Mouse (Mus musculus): Measurements from ENCODE around the gene Hdlbp. TPM values are rescaled to one million over a fixed set of nuclear protein-coding genes. Genes with fewer than 3 reads are reported as not detected.
"Not testable (repeated sequence)": the region's sequence is repeated elsewhere in the genome, so short reads cannot be mapped to it uniquely, and the experiment has no call there.

Hdlbp gene
- polyA plus RNA-seq (2016; fragmentation: Nextera tagmentation; extraction: Ambion mirVana) = 134 and 139 TPM in 2 replicates

DNA sequence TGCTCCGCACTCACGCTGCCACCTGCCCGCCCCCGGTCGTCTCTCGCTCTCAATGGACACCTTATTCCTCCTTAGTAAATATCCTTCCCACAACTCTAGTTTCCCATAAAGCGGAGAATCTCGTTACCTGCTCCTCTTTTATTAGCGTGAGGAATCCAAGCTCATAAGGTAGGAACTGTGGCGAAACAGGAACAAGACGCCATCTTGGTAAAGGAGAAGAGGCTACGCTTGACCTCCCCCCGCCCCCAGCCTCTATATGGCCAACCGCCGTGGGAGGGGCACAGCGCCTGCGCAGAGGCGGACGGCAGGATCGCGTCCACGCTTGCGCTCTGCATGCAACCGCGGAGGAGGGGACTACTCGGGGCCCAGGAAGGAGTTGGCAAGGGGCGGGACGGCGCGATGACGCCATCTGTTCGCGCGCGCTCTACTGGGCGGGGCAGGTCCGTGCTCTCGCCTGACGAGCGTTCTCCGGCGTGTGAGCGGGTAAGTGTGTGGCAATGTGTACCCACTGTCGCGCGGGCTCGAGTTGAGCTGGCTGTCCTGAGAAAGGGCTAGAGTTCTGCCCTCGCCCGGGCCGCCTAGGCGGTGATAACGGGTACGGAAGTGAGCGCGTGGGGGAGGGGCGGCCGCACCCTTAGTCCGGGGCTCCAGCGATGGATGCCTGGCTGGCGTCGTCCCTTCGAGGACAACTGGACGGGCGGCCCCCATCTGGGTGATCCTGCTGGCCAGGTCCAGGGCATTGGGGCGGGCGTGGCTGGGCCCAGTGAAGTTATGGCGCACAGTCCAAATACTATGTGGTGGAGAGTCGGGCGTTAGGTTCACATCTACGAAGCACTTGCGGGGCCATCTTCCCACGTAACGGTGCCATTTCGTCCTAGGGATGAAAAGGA lies at the start of gene Hdlbp:
Gene Hdlbp, minus strand, starts transcription at position 230 of the 890 bp plus-strand sequence.
- H3K27ac ChIP-seq = peak within 1 kb of the TSS; percentile 93
- under 1% methylated on average over 73 of the region's 74 CpGs for WGBS
- H3K9ac ChIP-seq = peak within 1 kb of the TSS; percentile 86
- no peaks in the 10 kb centered on the region for H3K9me3 ChIP-seq
- ATAC-seq (ENCODE audit: insufficient number of reproducible peaks, insufficient read depth, low FRiP score, low TSS enrichment) = peak; percentile 96
- H3K36me3 ChIP-seq = no peaks in the 10 kb centered on the region
- peak within 1 kb of the TSS; percentile 68 for H3K4me2 ChIP-seq (replicated peaks)
- H3K4me1 ChIP-seq = peaks cover 10% of the 10 kb centered on the region
- H3K4me3 ChIP-seq = peak within 1 kb of the TSS; percentile 94
- no peaks in the 10 kb centered on the region for H3K27me3 ChIP-seq

GRCm38 (mm10) chr1:93522325-93522724 lies 43.7 kb upstream of the Hdlbp start:
- ATAC-seq (ENCODE audit: insufficient number of reproducible peaks, insufficient read depth, low FRiP score, low TSS enrichment) = no peak
- no peak overlapping the region for H3K4me3 ChIP-seq
- no peaks in the 10 kb centered on the region for H3K27me3 ChIP-seq
- H3K4me1 ChIP-seq = no peaks in the 10 kb centered on the region
- no peak overlapping the region for H3K4me2 ChIP-seq (replicated peaks)
- no peaks in the 10 kb centered on the region for H3K9me3 ChIP-seq
- no peaks in the 10 kb centered on the region for H3K36me3 ChIP-seq
- H3K9ac ChIP-seq = no peak overlapping the region
- H3K27ac ChIP-seq = no peak overlapping the region
- 77% methylated on average over 1 of the region's 1 CpGs for WGBS

DNA sequence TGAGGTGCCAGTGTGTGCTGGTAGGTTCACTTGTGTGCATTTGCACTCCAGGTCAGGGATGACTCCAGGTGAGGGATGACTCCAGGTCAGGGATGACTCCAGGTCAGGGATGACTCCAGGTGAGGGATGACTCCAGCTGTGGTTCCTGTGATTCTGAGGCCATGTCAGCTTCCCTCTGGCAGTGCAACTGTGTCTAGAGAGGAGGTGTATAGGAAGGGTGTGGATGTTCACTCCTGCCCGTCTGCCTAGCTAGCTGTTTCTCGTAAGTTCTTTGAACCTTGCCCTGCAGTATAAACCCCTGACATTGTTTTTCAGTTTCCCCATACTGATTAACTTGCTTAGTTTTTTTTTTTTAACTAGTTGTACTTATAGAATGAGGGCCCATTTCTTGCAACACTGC lies 42.9 kb upstream of the Hdlbp start:
- Histone ChIP-seq H3K4me1 (0 out of 2 replicates have a peak, but pooled peaks cover 2% of the 10 kb centered on the region), H3K9me3 (no peaks in the 10 kb centered on the region), H3K9ac (no peak overlapping the region), H3K4me2 (replicated peaks) (no peak overlapping the region), H3K27ac (no peak overlapping the region), H3K36me3 (no peaks in the 10 kb centered on the region), H3K27me3 (no peaks in the 10 kb centered on the region), H3K4me3 (no peak overlapping the region)
- ATAC-seq (ENCODE audit: insufficient number of reproducible peaks, insufficient read depth, low FRiP score, low TSS enrichment) = no peak
- WGBS = 80% methylated on average over 2 of the region's 2 CpGs

- no peak overlapping the region for H3K4me3 ChIP-seq
- H3K9me3 ChIP-seq = no peaks in the 10 kb centered on the region
- H3K27ac ChIP-seq = no peak overlapping the region
- H3K4me1 ChIP-seq = peaks cover 15% of the 10 kb centered on the region; the same call in 1 of the 2 replicates
- H3K9ac ChIP-seq = no peak overlapping the region
- peaks cover 11% of the 10 kb centered on the region; the same call in 1 of the 2 replicates for H3K36me3 ChIP-seq
- 73% methylated on average over 14 of the region's 14 CpGs for WGBS
- no peaks in the 10 kb centered on the region for H3K27me3 ChIP-seq
- ATAC-seq (ENCODE audit: insufficient number of reproducible peaks, insufficient read depth, low FRiP score, low TSS enrichment) = no peak
- peak overlapping the region; percentile 82 for H3K4me2 ChIP-seq (replicated peaks)
Measured at GRCm38 (mm10) chr1:93513221-93513620, 34.6 kb upstream of the Hdlbp start.

- H3K4me3 ChIP-seq = peak overlapping the region; percentile 81
- peak overlapping the region; percentile 82 for H3K4me2 ChIP-seq (replicated peaks)
- H3K9me3 ChIP-seq = no peaks in the 10 kb centered on the region
- no peaks in the 10 kb centered on the region for H3K27me3 ChIP-seq
- peak overlapping the region; percentile 67 for H3K27ac ChIP-seq
- peak; percentile 50 for ATAC-seq (ENCODE audit: insufficient number of reproducible peaks, insufficient read depth, low FRiP score, low TSS enrichment)
- peaks cover 18% of the 10 kb centered on the region for H3K36me3 ChIP-seq
- peaks cover 15% of the 10 kb centered on the region; the same call in 1 of the 2 replicates for H3K4me1 ChIP-seq
- under 1% methylated on average over 15 of the region's 15 CpGs for WGBS
- peak overlapping the region; percentile 77 for H3K9ac ChIP-seq
Measured at GRCm38 (mm10) chr1:93512351-93512690, 33.7 kb upstream of the Hdlbp start.

DNA sequence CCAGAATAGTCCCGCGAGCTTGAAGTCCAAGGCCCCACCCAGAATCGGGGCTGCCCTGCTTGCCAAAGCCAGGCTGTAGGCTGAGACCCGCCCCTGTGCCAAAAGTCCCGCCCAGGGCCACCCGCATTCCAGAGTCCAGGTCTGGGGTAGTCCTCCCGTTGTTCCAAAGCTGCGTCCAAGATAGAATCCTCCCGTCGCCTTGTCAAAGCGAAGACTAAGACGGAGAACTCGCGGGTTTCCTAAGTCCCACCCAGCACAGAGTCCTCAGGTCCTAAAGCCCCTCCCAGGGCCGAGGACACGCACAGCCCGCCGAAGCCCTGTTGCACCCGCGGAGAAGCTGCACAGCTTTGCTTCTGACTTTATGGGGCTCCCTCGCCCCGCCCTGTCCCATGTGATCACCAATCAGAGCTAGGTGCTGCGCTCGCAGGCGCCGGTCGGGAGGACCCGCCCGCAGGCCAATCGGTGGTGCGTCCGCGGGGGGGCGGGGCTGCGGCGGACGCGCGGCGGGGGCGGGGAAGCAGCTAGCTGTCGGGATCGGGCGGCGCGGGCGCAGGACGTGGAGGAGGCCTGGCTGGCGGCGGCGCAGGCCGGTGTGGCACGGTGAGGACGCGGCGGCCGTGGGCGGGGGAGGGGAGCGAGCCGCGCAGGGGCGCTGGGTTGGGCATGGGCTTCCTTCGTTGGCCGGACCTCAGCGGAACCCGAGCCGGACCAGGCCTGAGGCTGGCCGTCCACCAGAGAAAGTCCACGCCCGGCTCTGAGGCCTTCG lies 33.2 kb upstream of the Hdlbp start, which contains the start of gene Farp2:
Gene Farp2, plus strand, starts transcription at position 495 of the 766 bp plus-strand sequence.
- Histone ChIP-seq H3K36me3 (peaks cover 19% of the 10 kb centered on the region), H3K4me3 (peak within 1 kb of the TSS; percentile 81), H3K9me3 (no peaks in the 10 kb centered on the region), H3K4me1 (peaks cover 14% of the 10 kb centered on the region; the same call in 1 of the 2 replicates), H3K4me2 (replicated peaks) (peak within 1 kb of the TSS; percentile 82), H3K27ac (peak within 1 kb of the TSS; percentile 67), H3K27me3 (no peaks in the 10 kb centered on the region), H3K9ac (peak within 1 kb of the TSS; percentile 77)
- under 1% methylated on average over 69 of the region's 71 CpGs for WGBS
- ATAC-seq (ENCODE audit: insufficient number of reproducible peaks, insufficient read depth, low FRiP score, low TSS enrichment) = peak; percentile 98

- H3K36me3 ChIP-seq = peaks cover 39% of the 10 kb centered on the region
- WGBS = 56% methylated on average over 1 of the region's 1 CpGs
- H3K9me3 ChIP-seq; ATAC-seq (ENCODE audit: insufficient number of reproducible peaks, insufficient read depth, low FRiP score, low TSS enrichment); H3K27ac ChIP-seq; H3K4me2 ChIP-seq (replicated peaks); H3K4me3 ChIP-seq; H3K27me3 ChIP-seq; H3K4me1 ChIP-seq; H3K9ac ChIP-seq: not testable (repeated sequence)
Measured at GRCm38 (mm10) chr1:93508576-93508975, 30.0 kb upstream of the Hdlbp start.

- H3K36me3 ChIP-seq = peaks cover 46% of the 10 kb centered on the region
- ATAC-seq (ENCODE audit: insufficient number of reproducible peaks, insufficient read depth, low FRiP score, low TSS enrichment) = no peak
Measured at GRCm38 (mm10) chr1:93506944-93507676, 28.5 kb upstream of the Hdlbp start.

GRCm38 (mm10) chr1:93495312-93495711 lies 16.7 kb upstream of the Hdlbp start:
- Histone ChIP-seq H3K27ac (no peak overlapping the region), H3K4me1 (no peaks in the 10 kb centered on the region), H3K27me3 (no peaks in the 10 kb centered on the region), H3K36me3 (peaks cover 39% of the 10 kb centered on the region), H3K4me3 (no peak overlapping the region), H3K9me3 (no peaks in the 10 kb centered on the region), H3K9ac (no peak overlapping the region), H3K4me2 (replicated peaks) (no peak overlapping the region)
- WGBS = 88% methylated on average over 3 of the region's 3 CpGs
- no peak for ATAC-seq (ENCODE audit: insufficient number of reproducible peaks, insufficient read depth, low FRiP score, low TSS enrichment)

More at GRCm38 (mm10) chr1:93506944-93507676, 28.5 kb upstream of the Hdlbp start:
- no peak overlapping the region for H3K4me2 ChIP-seq (replicated peaks)
- no peak overlapping the region for H3K9ac ChIP-seq
- no peaks in the 10 kb centered on the region for H3K9me3 ChIP-seq
- H3K27me3 ChIP-seq = no peaks in the 10 kb centered on the region
- H3K4me3 ChIP-seq = no peak overlapping the region
- H3K27ac ChIP-seq = no peak overlapping the region
- no peaks in the 10 kb centered on the region for H3K4me1 ChIP-seq
- 58% methylated on average over 10 of the region's 10 CpGs for WGBS

GRCm38 (mm10) chr1:93486302-93486701 lies 7.7 kb upstream of the Hdlbp start:
- not testable (repeated sequence) for H3K27ac ChIP-seq; H3K4me1 ChIP-seq; H3K4me3 ChIP-seq; H3K4me2 ChIP-seq (replicated peaks); H3K36me3 ChIP-seq; H3K9ac ChIP-seq; H3K9me3 ChIP-seq; H3K27me3 ChIP-seq; ATAC-seq (ENCODE audit: insufficient number of reproducible peaks, insufficient read depth, low FRiP score, low TSS enrichment)
- 78% methylated on average over 3 of the region's 3 CpGs for WGBS

- H3K36me3 ChIP-seq = no peaks in the 10 kb centered on the region
- H3K9me3 ChIP-seq = no peaks in the 10 kb centered on the region
- peak overlapping the region; percentile 93 for H3K27ac ChIP-seq
- no peak for ATAC-seq (ENCODE audit: insufficient number of reproducible peaks, insufficient read depth, low FRiP score, low TSS enrichment)
- H3K27me3 ChIP-seq = no peaks in the 10 kb centered on the region
- H3K9ac ChIP-seq = peak overlapping the region; percentile 86
- peak overlapping the region; percentile 68 for H3K4me2 ChIP-seq (replicated peaks)
- peaks cover 10% of the 10 kb centered on the region for H3K4me1 ChIP-seq
- H3K4me3 ChIP-seq = peak overlapping the region; percentile 94
- 6% methylated on average over 23 of the region's 23 CpGs for WGBS
Measured at GRCm38 (mm10) chr1:93479476-93480083, 965 bp upstream of the Hdlbp start.
